Mouse (Mus musculus): ENCODE data around the gene Fcrl5.
A peak's percentile ranks its signal among the peaks of the same experiment; 100 is the strongest.
"Not testable (repeated sequence)": the region's sequence is repeated elsewhere in the genome, so short reads cannot be mapped to it uniquely, and the experiment has no call there.

Fcrl5 gene

GRCm38 (mm10) chr3:87478596-87478995, 43.0 kb downstream of the Fcrl5 start:
- Histone ChIP-seq H3K4me1 (replicated peaks; ENCODE audit: low read depth, low read length) (peaks cover 16% of the 10 kb centered on the region), H3K36me3 (ENCODE audit: insufficient read depth, low read length) (peaks cover 17% of the 10 kb centered on the region), H3K4me3 (replicated peaks; ENCODE audit: low read length) (0 out of 2 replicates have a peak overlapping the region, but pooled peaks have one; percentile 17), H3K9me3 (ENCODE audit: low read length) (peaks cover 45% of the 10 kb centered on the region)
- H3K27me3 ChIP-seq (ENCODE audit: insufficient read depth, low read length), result not testable (repeated sequence)
- peak; percentile 28; the same call in 1 of the 2 replicates for TF ChIP-seq NANOG (IDR thresholded peaks at IDR 0.05; ENCODE audit: borderline replicate concordance, low read length)

DNA sequence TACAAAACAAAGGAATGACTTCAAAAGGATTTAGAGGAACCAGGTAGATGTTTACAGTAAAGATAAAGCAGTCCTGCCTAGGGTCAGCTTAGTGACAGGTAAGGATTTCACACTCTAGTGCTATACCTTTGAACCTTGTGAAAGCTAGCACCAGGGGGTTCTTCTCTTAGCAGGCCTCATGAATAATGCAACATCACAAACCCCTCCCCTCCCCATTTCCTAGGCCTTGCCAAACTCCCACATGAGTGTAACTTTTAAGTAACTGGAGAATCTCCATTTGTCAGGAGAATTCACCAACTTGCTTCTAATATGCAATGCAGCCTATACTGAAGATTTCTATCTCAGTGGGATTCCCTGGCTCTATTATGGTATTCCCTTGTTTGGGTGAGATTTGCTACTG, 43.7 kb downstream of the Fcrl5 start:
- H3K4me1 ChIP-seq (replicated peaks; ENCODE audit: low read depth, low read length), result peaks cover 16% of the 10 kb centered on the region
- not testable (repeated sequence) for H3K27me3 ChIP-seq (ENCODE audit: insufficient read depth, low read length)
- TF ChIP-seq POU5F1 (IDR thresholded peaks at IDR 0.05; ENCODE audit: borderline replicate concordance, low read length), result peak; percentile 91

GRCm38 (mm10) chr3:87487392-87487791, 51.8 kb downstream of the Fcrl5 start:
- Histone ChIP-seq H3K4me3 (replicated peaks; ENCODE audit: low read length) (no peak overlapping the region), H3K4me1 (replicated peaks; ENCODE audit: low read depth, low read length) (no peaks in the 10 kb centered on the region), H3K36me3 (ENCODE audit: insufficient read depth, low read length) (peaks cover 9% of the 10 kb centered on the region; the same call in 1 of the 2 replicates), H3K27me3 (ENCODE audit: insufficient read depth, low read length) (no peaks in the 10 kb centered on the region), H3K9me3 (ENCODE audit: low read length) (peaks cover 49% of the 10 kb centered on the region)
- no peak for TF ChIP-seq POU5F1 (IDR thresholded peaks at IDR 0.05; ENCODE audit: borderline replicate concordance, low read length)
- TF ChIP-seq NANOG (IDR thresholded peaks at IDR 0.05; ENCODE audit: borderline replicate concordance, low read length), result no peak
- TF ChIP-seq CTCF (conservative IDR thresholded peaks at IDR 0.05; ENCODE audit: low read length), result no peak

More for the DNA sequence above, 43.7 kb downstream of the Fcrl5 start:
- Histone ChIP-seq H3K36me3 (ENCODE audit: insufficient read depth, low read length) (peaks cover 19% of the 10 kb centered on the region), H3K9me3 (ENCODE audit: low read length) (peaks cover 52% of the 10 kb centered on the region)
- not testable (repeated sequence) for H3K4me3 ChIP-seq (replicated peaks; ENCODE audit: low read length)

GRCm38 (mm10) chr3:87487911-87488310, 52.3 kb downstream of the Fcrl5 start:
- H3K27me3 ChIP-seq (ENCODE audit: insufficient read depth, low read length), result no peaks in the 10 kb centered on the region
- H3K4me3 ChIP-seq (replicated peaks; ENCODE audit: low read length), result no peak overlapping the region
- peaks cover under 1% of the 10 kb centered on the region; the same call in 1 of the 2 replicates for H3K4me1 ChIP-seq (replicated peaks; ENCODE audit: low read depth, low read length)
- peaks cover 43% of the 10 kb centered on the region for H3K9me3 ChIP-seq (ENCODE audit: low read length)
- peaks cover 9% of the 10 kb centered on the region; the same call in 1 of the 2 replicates for H3K36me3 ChIP-seq (ENCODE audit: insufficient read depth, low read length)
- TF ChIP-seq POU5F1 (IDR thresholded peaks at IDR 0.05; ENCODE audit: borderline replicate concordance, low read length) (no peak), NANOG (IDR thresholded peaks at IDR 0.05; ENCODE audit: borderline replicate concordance, low read length) (no peak), CTCF (conservative IDR thresholded peaks at IDR 0.05; ENCODE audit: low read length) (no peak)

- peaks cover 52% of the 10 kb centered on the region for H3K4me1 ChIP-seq (replicated peaks; ENCODE audit: low read depth, low read length)
- H3K4me3 ChIP-seq (replicated peaks; ENCODE audit: low read length), result no peak overlapping the region
- no peaks in the 10 kb centered on the region for H3K9me3 ChIP-seq (ENCODE audit: low read length)
- TF ChIP-seq POU5F1 (IDR thresholded peaks at IDR 0.05; ENCODE audit: borderline replicate concordance, low read length) (no peak), CTCF (conservative IDR thresholded peaks at IDR 0.05; ENCODE audit: low read length) (no peak), NANOG (IDR thresholded peaks at IDR 0.05; ENCODE audit: borderline replicate concordance, low read length) (no peak)
- no peaks in the 10 kb centered on the region for H3K36me3 ChIP-seq (ENCODE audit: insufficient read depth, low read length)
- peaks cover 7% of the 10 kb centered on the region for H3K27me3 ChIP-seq (ENCODE audit: insufficient read depth, low read length)
Measured at GRCm38 (mm10) chr3:87498266-87498665, 62.7 kb downstream of the Fcrl5 start.

DNA sequence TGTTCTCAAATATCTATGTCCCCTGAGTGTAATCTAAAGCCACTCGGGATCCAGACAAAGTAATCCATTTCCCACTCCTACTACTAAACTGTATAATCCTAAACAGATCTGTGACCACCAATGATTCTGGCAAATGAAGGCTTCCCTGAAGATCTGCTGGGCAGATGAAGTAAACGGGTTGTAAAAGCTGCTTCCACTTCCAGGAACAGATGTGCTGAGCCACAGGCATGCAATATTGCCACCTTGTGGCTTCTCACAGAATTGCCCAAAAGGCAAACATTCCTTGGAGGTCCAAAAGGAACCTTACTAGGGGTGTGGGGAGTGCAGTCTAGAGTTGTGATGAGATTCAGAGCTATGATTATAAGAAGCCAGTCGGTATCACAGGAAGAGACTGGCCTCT, 63.5 kb downstream of the Fcrl5 start:
- Histone ChIP-seq H3K27me3 (ENCODE audit: insufficient read depth, low read length) (peaks cover 7% of the 10 kb centered on the region), H3K9me3 (ENCODE audit: low read length) (no peaks in the 10 kb centered on the region), H3K4me3 (replicated peaks; ENCODE audit: low read length) (no peak overlapping the region), H3K36me3 (ENCODE audit: insufficient read depth, low read length) (no peaks in the 10 kb centered on the region), H3K4me1 (replicated peaks; ENCODE audit: low read depth, low read length) (peaks cover 55% of the 10 kb centered on the region)
- TF ChIP-seq POU5F1 (IDR thresholded peaks at IDR 0.05; ENCODE audit: borderline replicate concordance, low read length) (no peak), CTCF (conservative IDR thresholded peaks at IDR 0.05; ENCODE audit: low read length) (peak; percentile 94)

- H3K9me3 ChIP-seq (ENCODE audit: low read length), result no peaks in the 10 kb centered on the region
Measured at GRCm38 (mm10) chr3:87500088-87501055, 64.8 kb downstream of the Fcrl5 start.

GRCm38 (mm10) chr3:87501151-87501550, 65.6 kb downstream of the Fcrl5 start:
- no peak for TF ChIP-seq NANOG (IDR thresholded peaks at IDR 0.05; ENCODE audit: borderline replicate concordance, low read length)
- TF ChIP-seq POU5F1 (IDR thresholded peaks at IDR 0.05; ENCODE audit: borderline replicate concordance, low read length), result no peak
- TF ChIP-seq CTCF (conservative IDR thresholded peaks at IDR 0.05; ENCODE audit: low read length), result no peak
- no peaks in the 10 kb centered on the region for H3K36me3 ChIP-seq (ENCODE audit: insufficient read depth, low read length)
- H3K4me1 ChIP-seq (replicated peaks; ENCODE audit: low read depth, low read length), result peaks cover 55% of the 10 kb centered on the region
- H3K9me3 ChIP-seq (ENCODE audit: low read length), result peaks cover 4% of the 10 kb centered on the region; the same call in 1 of the 2 replicates
- peak overlapping the region; percentile 3; the same call in 1 of the 2 replicates for H3K4me3 ChIP-seq (replicated peaks; ENCODE audit: low read length)
- peaks cover 7% of the 10 kb centered on the region for H3K27me3 ChIP-seq (ENCODE audit: insufficient read depth, low read length)

More at GRCm38 (mm10) chr3:87500088-87501055, 64.8 kb downstream of the Fcrl5 start:
- peaks cover 55% of the 10 kb centered on the region for H3K4me1 ChIP-seq (replicated peaks; ENCODE audit: low read depth, low read length)
- no peaks in the 10 kb centered on the region for H3K36me3 ChIP-seq (ENCODE audit: insufficient read depth, low read length)
- peak overlapping the region; percentile 58 for H3K4me3 ChIP-seq (replicated peaks; ENCODE audit: low read length)
- TF ChIP-seq POU5F1 (IDR thresholded peaks at IDR 0.05; ENCODE audit: borderline replicate concordance, low read length) (no peak), NANOG (IDR thresholded peaks at IDR 0.05; ENCODE audit: borderline replicate concordance, low read length) (no peak), CTCF (conservative IDR thresholded peaks at IDR 0.05; ENCODE audit: low read length) (no peak)
- H3K27me3 ChIP-seq (ENCODE audit: insufficient read depth, low read length), result peaks cover 7% of the 10 kb centered on the region

Measured in E14TG2a.4 (cell line).